Mouse (Mus musculus) erythroblast, embryonic 14.5 days (primary cell): ENCODE measurements around the gene Mtrex.

Source experiments
- GATA1 ChIP-seq: IDR thresholded peaks from 2 replicates; pipeline ENCODE4 v1.6.1; 2012; ENCODE audit warnings: low read length, inconsistent platforms, mixed read lengths
- TAL1 ChIP-seq: IDR thresholded peaks from 3 replicates; pipeline ENCODE4 v1.6.1; 2012; ENCODE audit warnings: low read length, inconsistent platforms, mixed read lengths

DNA sequence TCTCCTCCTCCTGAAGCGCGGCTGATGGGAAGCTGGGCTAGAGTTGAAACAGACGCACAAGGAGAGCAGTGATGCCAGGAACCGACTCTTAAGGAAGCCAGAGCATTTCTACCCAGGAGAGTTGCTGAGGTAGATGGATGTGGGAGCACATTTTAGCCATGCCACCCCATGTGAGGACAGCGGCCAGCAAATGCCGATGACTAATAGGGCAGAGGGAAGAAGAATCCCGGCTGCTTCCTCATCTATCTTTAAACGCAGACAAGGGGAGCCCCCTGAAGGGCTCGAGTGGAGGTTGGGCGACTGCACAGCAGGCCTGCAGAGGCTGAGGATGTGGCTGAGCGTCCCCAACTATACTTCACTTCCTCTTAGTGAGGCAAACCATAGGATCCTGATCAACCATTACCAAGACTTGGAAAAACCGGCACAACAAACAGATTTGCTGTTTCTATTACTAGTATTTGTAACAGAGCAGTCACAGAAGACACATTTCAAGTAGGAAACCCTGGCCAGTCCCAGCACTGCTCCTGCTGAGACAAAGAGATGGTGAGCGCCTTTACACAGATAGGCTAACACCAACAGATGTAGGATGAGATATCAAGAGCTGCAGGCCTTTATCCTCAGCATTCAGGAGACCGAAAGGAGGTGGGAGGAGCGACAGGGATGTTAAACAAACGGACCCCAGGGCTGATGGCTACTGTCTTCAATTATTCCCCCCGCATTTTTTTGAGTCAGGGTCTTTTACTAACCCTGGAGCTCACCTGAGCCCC, 55.5 kb downstream of the Mtrex start:
- no peak for TF ChIP-seq GATA1
- TF ChIP-seq TAL1, result no peak
